Mouse (Mus musculus) lung, embryonic 16.5 days (tissue): Measurements from ENCODE around the gene Cbx4. TPM values are rescaled to one million over a fixed set of nuclear protein-coding genes. Genes with fewer than 3 reads are reported as not detected.
A peak's percentile ranks its signal among the peaks of the same experiment; 100 is the strongest.

Experiments
- ATAC-seq: fragments of 200-750 bp; cut with Nextera tagmentation; 2 replicates; pipeline ENCODE4 v1.8.0; 2017; ENCODE audit warnings: low read depth, mild to moderate bottlenecking, moderate library complexity
- H3K27ac ChIP-seq: fragments of 300-500 bp; sonication (generic); 2 replicates; pipeline ENCODE4 v1.5.1; 2014; ENCODE audit warnings: mild to moderate bottlenecking, control low read depth, low read length
- H3K27me3 ChIP-seq: fragments of 300-500 bp; sonication (generic); 2 replicates; pipeline ENCODE4 v1.6.1; 2014; ENCODE audit warnings: low read depth, low read length, mixed read lengths; ENCODE audit not compliant: control insufficient read depth, insufficient read depth
- H3K36me3 ChIP-seq: fragments of 300-500 bp; sonication (generic); 2 replicates; pipeline ENCODE4 v1.6.1; 2014; ENCODE audit warnings: low read length; ENCODE audit not compliant: control insufficient read depth, insufficient read depth
- H3K4me1 ChIP-seq: fragments of 300-500 bp; sonication (generic); replicated peaks from 2 replicates; pipeline ENCODE4 v1.6.1; 2014; ENCODE audit warnings: low read length, mixed read lengths; ENCODE audit not compliant: control insufficient read depth, insufficient read depth
- H3K4me2 ChIP-seq: fragments of 300-500 bp; sonication (generic); 2 replicates; pipeline ENCODE4 v1.6.1; 2014; ENCODE audit warnings: low read depth, low read length, control low read depth
- H3K4me3 ChIP-seq: fragments of 300-500 bp; sonication (generic); 2 replicates; pipeline ENCODE4 v1.5.1; 2014; ENCODE audit warnings: mild to moderate bottlenecking, low read length, control low read depth
- H3K9ac ChIP-seq: fragments of 300-500 bp; sonication (generic); 2 replicates; pipeline ENCODE4 v1.6.1; 2014; ENCODE audit warnings: low read length, control low read depth
- H3K9me3 ChIP-seq: fragments of 300-500 bp; sonication (generic); 2 replicates; pipeline ENCODE4 v1.6.1; 2016; ENCODE audit warnings: low read length; ENCODE audit not compliant: control insufficient read depth
- WGBS: fragments of 180-500 bp; shearing (Covaris S2); extraction: QIAGEN DNeasy Blood & Tissue Kit; methylation state at CpG from one replicate; pipeline ENCODE4 v1.1.7; 2014; 5-methylcytosine and 5-hydroxymethylcytosine counted together
- polyA plus RNA-seq: library from polyadenylated mRNA; unstranded; fragments of >200 nt; fragmentation: Nextera tagmentation; extraction: Ambion mirVana; gene quantifications from 2 replicates; pipeline ENCODE4 v1.2.1, GENCODE M21; 2015

Cbx4 gene
- polyA plus RNA-seq, 1 experiment from 2014 or later = 14.0 TPM

- Histone ChIP-seq H3K4me3 (no peak overlapping the region), H3K27me3 (peaks cover 54% of the 10 kb centered on the region), H3K9ac (no peak overlapping the region), H3K36me3 (peaks cover 7% of the 10 kb centered on the region), H3K4me2 (no peak overlapping the region), H3K4me1 (peaks cover 48% of the 10 kb centered on the region), H3K9me3 (no peaks in the 10 kb centered on the region), H3K27ac (no peak overlapping the region)
- WGBS = 72% methylated on average over 22 of the region's 22 CpGs
- ATAC-seq = no peak
Measured at GRCm38 (mm10) chr11:119038744-119039484, 47.1 kb downstream of the Cbx4 start.

GRCm38 (mm10) chr11:119037780-119038401, 48.1 kb downstream of the Cbx4 start:
- Histone ChIP-seq H3K36me3 (peaks cover 7% of the 10 kb centered on the region), H3K27me3 (peaks cover 47% of the 10 kb centered on the region), H3K9me3 (no peaks in the 10 kb centered on the region), H3K4me1 (peaks cover 46% of the 10 kb centered on the region), H3K9ac (no peak overlapping the region), H3K27ac (no peak overlapping the region), H3K4me3 (peak overlapping the region; percentile 57), H3K4me2 (peak overlapping the region; percentile 84)
- no peak for ATAC-seq
- 21% methylated on average over 18 of the region's 18 CpGs for WGBS

GRCm38 (mm10) chr11:119036934-119037779, 48.9 kb downstream of the Cbx4 start:
- H3K4me1 ChIP-seq = peaks cover 41% of the 10 kb centered on the region
- no peak for ATAC-seq
- H3K27me3 ChIP-seq = peaks cover 42% of the 10 kb centered on the region

GRCm38 (mm10) chr11:119036447-119036846, 49.6 kb downstream of the Cbx4 start:
- Histone ChIP-seq H3K36me3 (peaks cover 7% of the 10 kb centered on the region), H3K27ac (no peak overlapping the region), H3K4me3 (no peak overlapping the region), H3K27me3 (peaks cover 35% of the 10 kb centered on the region), H3K4me2 (no peak overlapping the region), H3K9me3 (no peaks in the 10 kb centered on the region), H3K4me1 (peaks cover 34% of the 10 kb centered on the region), H3K9ac (no peak overlapping the region)
- no peak for ATAC-seq
- 9% methylated on average over 15 of the region's 15 CpGs for WGBS

More at GRCm38 (mm10) chr11:119036934-119037779, 48.9 kb downstream of the Cbx4 start:
- H3K9ac ChIP-seq = peak overlapping the region; percentile 66
- H3K36me3 ChIP-seq = peaks cover 7% of the 10 kb centered on the region
- 3% methylated on average over 57 of the region's 57 CpGs for WGBS
- H3K4me2 ChIP-seq = peak overlapping the region; percentile 84
- H3K27ac ChIP-seq = no peak overlapping the region
- H3K9me3 ChIP-seq = no peaks in the 10 kb centered on the region
- H3K4me3 ChIP-seq = peak overlapping the region; percentile 57

GRCm38 (mm10) chr11:119035686-119036165, 50.3 kb downstream of the Cbx4 start:
- Histone ChIP-seq H3K9ac (no peak overlapping the region), H3K4me2 (no peak overlapping the region), H3K36me3 (peaks cover 8% of the 10 kb centered on the region), H3K27me3 (peaks cover 34% of the 10 kb centered on the region), H3K27ac (no peak overlapping the region), H3K4me3 (no peak overlapping the region), H3K4me1 (peaks cover 31% of the 10 kb centered on the region), H3K9me3 (no peaks in the 10 kb centered on the region)
- ATAC-seq = no peak
- WGBS = 10% methylated on average over 21 of the region's 21 CpGs

GRCm38 (mm10) chr11:119035094-119035685, 50.8 kb downstream of the Cbx4 start:
- H3K9ac ChIP-seq = no peak overlapping the region
- no peaks in the 10 kb centered on the region for H3K9me3 ChIP-seq
- H3K27ac ChIP-seq = no peak overlapping the region
- peaks cover 30% of the 10 kb centered on the region for H3K4me1 ChIP-seq
- no peak overlapping the region for H3K4me3 ChIP-seq
- H3K27me3 ChIP-seq = peaks cover 34% of the 10 kb centered on the region
- peaks cover 14% of the 10 kb centered on the region for H3K36me3 ChIP-seq
- ATAC-seq = no peak
- WGBS = 4% methylated on average over 21 of the region's 21 CpGs
- no peak overlapping the region for H3K4me2 ChIP-seq

- ATAC-seq = peak; percentile 19
- Histone ChIP-seq H3K4me3 (peak overlapping the region; percentile 28), H3K9me3 (no peaks in the 10 kb centered on the region), H3K4me2 (peak overlapping the region; percentile 52), H3K4me1 (peaks cover 25% of the 10 kb centered on the region), H3K9ac (no peak overlapping the region), H3K27ac (no peak overlapping the region), H3K27me3 (peaks cover 34% of the 10 kb centered on the region), H3K36me3 (peaks cover 15% of the 10 kb centered on the region)
- 3% methylated on average over 19 of the region's 19 CpGs for WGBS
Measured at GRCm38 (mm10) chr11:119034635-119035034, 51.4 kb downstream of the Cbx4 start.

GRCm38 (mm10) chr11:119033874-119034558, 52.0 kb downstream of the Cbx4 start:
- ATAC-seq = peak; percentile 70
- WGBS = 2% methylated on average over 26 of the region's 26 CpGs
- H3K27me3 ChIP-seq = peaks cover 33% of the 10 kb centered on the region

More at GRCm38 (mm10) chr11:119033874-119034558, 52.0 kb downstream of the Cbx4 start:
- Histone ChIP-seq H3K4me1 (peaks cover 21% of the 10 kb centered on the region), H3K4me3 (peak overlapping the region; percentile 28), H3K4me2 (peak overlapping the region; percentile 52), H3K9ac (no peak overlapping the region), H3K27ac (no peak overlapping the region), H3K36me3 (peaks cover 20% of the 10 kb centered on the region), H3K9me3 (no peaks in the 10 kb centered on the region)
